Mouse (Mus musculus) cerebellum, adult 2 months (tissue): Measurements from ENCODE around the gene Tmem131.
"Not testable (repeated sequence)": the region's sequence is repeated elsewhere in the genome, so short reads cannot be mapped to it uniquely, and the experiment has no call there.

ENCODE experiments used
- CTCF ChIP-seq: fragments of 200-500 bp; IDR thresholded peaks from 2 replicates; pipeline ENCODE4 v1.5.1; 2011; ENCODE audit warnings: low read depth, mild to moderate bottlenecking, control low read depth, low read length, moderate library complexity, borderline replicate concordance; ENCODE audit not compliant: insufficient read depth
- POLR2A ChIP-seq: fragments of 200-500 bp; IDR thresholded peaks from 2 replicates; pipeline ENCODE4 v1.6.1; 2011; ENCODE audit warnings: low read length, control low read depth, borderline replicate concordance; ENCODE audit not compliant: insufficient read depth

- not testable (repeated sequence) for TF ChIP-seq CTCF, POLR2A
Observed at GRCm38 (mm10) chr1:36893720-36894119, 49.7 kb downstream of the Tmem131 start.
